Mouse (Mus musculus) hindbrain, embryonic 12.5 days (tissue): ENCODE data around the gene Negr1. TPM values are rescaled to one million over a fixed set of nuclear protein-coding genes. Genes with fewer than 3 reads are reported as not detected.

Experiments
- ATAC-seq: fragments of 200-750 bp; cut with Nextera tagmentation; 2 replicates; pipeline ENCODE4 v1.8.0; 2017; ENCODE audit warnings: moderate TSS enrichment; ENCODE audit not compliant: low FRiP score
- H3K27ac ChIP-seq: fragments of 300-500 bp; sonication (generic); 2 replicates; pipeline ENCODE4 v1.5.1; 2016; ENCODE audit warnings: mild to moderate bottlenecking
- H3K27me3 ChIP-seq: fragments of 300-500 bp; sonication (generic); 2 replicates; pipeline ENCODE4 v1.6.1; 2016; ENCODE audit warnings: mild to moderate bottlenecking
- H3K36me3 ChIP-seq: fragments of 300-500 bp; sonication (generic); 2 replicates; pipeline ENCODE4 v1.6.1; 2016; ENCODE audit warnings: mild to moderate bottlenecking
- H3K4me1 ChIP-seq: fragments of 300-500 bp; sonication (generic); 2 replicates; pipeline ENCODE4 v1.6.1; 2016
- H3K4me2 ChIP-seq: fragments of 300-500 bp; sonication (generic); replicated peaks from 2 replicates; pipeline ENCODE4 v1.6.1; 2016; ENCODE audit warnings: mild to moderate bottlenecking
- H3K4me3 ChIP-seq: fragments of 300-500 bp; sonication (generic); 2 replicates; pipeline ENCODE4 v1.5.1; 2016; ENCODE audit warnings: mild to moderate bottlenecking
- H3K9ac ChIP-seq: fragments of 300-500 bp; sonication (generic); 2 replicates; pipeline ENCODE4 v1.6.1; 2016; ENCODE audit warnings: mild to moderate bottlenecking, moderate library complexity
- H3K9me3 ChIP-seq: fragments of 300-500 bp; sonication (generic); replicated peaks from 2 replicates; pipeline ENCODE4 v1.6.1; 2016; ENCODE audit warnings: mild to moderate bottlenecking
- WGBS: fragments of 180-500 bp; shearing (Covaris S2); methylation state at CpG from one replicate; pipeline ENCODE4 v1.1.7; 2016; 5-methylcytosine and 5-hydroxymethylcytosine counted together
- polyA plus RNA-seq: library from polyadenylated mRNA; unstranded; fragments of >200 nt; fragmentation: Nextera tagmentation; extraction: Ambion mirVana; gene quantifications from 2 replicates; pipeline ENCODE4 v1.2.1, GENCODE M21; 2016

Gene Negr1
- polyA plus RNA-seq, 1 experiment from 2014 or later: 15.4 TPM

DNA sequence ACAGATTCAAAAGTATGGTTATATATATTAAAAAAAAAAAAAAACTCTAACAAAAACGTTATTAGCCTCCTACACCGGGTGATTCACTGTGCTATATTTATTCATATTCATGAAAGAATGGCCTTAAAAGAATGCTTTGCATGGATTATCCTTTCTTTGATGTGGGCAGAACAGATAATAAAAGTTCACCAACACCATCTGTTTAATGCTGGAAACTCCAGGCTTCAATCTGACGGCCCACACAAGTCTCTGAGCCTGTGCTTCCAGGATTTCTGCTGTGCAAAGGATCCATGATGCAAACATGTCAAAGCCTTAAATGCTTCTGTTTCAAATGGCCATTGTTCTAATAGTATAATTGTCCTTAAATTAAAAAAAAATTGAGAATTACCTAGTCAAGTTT, 630.4 kb downstream of the Negr1 start:
- H3K27me3 ChIP-seq: no peaks in the 10 kb centered on the region
- ATAC-seq: no peak
- 75% methylated on average over 3 of the region's 3 CpGs for WGBS
- H3K4me2 ChIP-seq: no peak overlapping the region
- no peaks in the 10 kb centered on the region for H3K4me1 ChIP-seq
- H3K9me3 ChIP-seq: no peaks in the 10 kb centered on the region
- no peak overlapping the region for H3K4me3 ChIP-seq
- H3K27ac ChIP-seq: no peak overlapping the region
- H3K9ac ChIP-seq: no peak overlapping the region
- H3K36me3 ChIP-seq: no peaks in the 10 kb centered on the region

DNA sequence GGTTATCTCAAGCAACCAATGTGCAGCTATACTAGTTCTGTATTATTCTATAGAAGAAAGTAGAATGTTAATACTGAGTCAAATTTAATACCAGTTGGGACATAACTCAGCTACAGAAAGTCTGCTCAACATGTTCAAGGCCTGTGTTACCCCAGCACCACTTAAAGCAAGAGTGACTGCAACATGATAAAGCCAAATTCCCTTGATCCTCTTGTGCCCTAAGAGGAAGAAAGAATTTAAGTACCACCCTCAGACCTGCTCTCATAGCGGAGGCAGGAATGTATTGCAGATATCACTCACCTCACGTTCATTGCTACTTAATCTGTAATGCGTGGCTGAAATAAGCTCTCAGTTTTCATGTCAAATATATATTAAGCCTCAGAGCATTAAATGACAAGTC, 631.5 kb downstream of the Negr1 start:
- Histone ChIP-seq H3K4me2 (no peak overlapping the region), H3K4me3 (no peak overlapping the region), H3K27ac (no peak overlapping the region), H3K4me1 (no peaks in the 10 kb centered on the region), H3K9ac (no peak overlapping the region), H3K27me3 (no peaks in the 10 kb centered on the region), H3K36me3 (no peaks in the 10 kb centered on the region), H3K9me3 (no peaks in the 10 kb centered on the region)
- no peak for ATAC-seq
- 91% methylated on average over 3 of the region's 3 CpGs for WGBS

- H3K9ac ChIP-seq: no peak overlapping the region
- no peaks in the 10 kb centered on the region for H3K4me1 ChIP-seq
- no peak overlapping the region for H3K4me2 ChIP-seq
- ATAC-seq: no peak
- no peaks in the 10 kb centered on the region for H3K27me3 ChIP-seq
- H3K27ac ChIP-seq: no peak overlapping the region
- no peaks in the 10 kb centered on the region for H3K36me3 ChIP-seq
- H3K4me3 ChIP-seq: no peak overlapping the region
- H3K9me3 ChIP-seq: no peaks in the 10 kb centered on the region
- WGBS: 80% methylated on average over 4 of the region's 4 CpGs
Measured at GRCm38 (mm10) chr3:157198659-157199058, 637.1 kb downstream of the Negr1 start.

- 98% methylated on average over 2 of the region's 2 CpGs for WGBS
- H3K4me2 ChIP-seq: no peak overlapping the region
- no peaks in the 10 kb centered on the region for H3K4me1 ChIP-seq
- no peaks in the 10 kb centered on the region for H3K36me3 ChIP-seq
- H3K4me3 ChIP-seq: no peak overlapping the region
- H3K9ac ChIP-seq: no peak overlapping the region
- no peak for ATAC-seq
- H3K9me3 ChIP-seq: no peaks in the 10 kb centered on the region
- no peak overlapping the region for H3K27ac ChIP-seq
- H3K27me3 ChIP-seq: no peaks in the 10 kb centered on the region
Measured at GRCm38 (mm10) chr3:157201726-157202125, 640.1 kb downstream of the Negr1 start.

DNA sequence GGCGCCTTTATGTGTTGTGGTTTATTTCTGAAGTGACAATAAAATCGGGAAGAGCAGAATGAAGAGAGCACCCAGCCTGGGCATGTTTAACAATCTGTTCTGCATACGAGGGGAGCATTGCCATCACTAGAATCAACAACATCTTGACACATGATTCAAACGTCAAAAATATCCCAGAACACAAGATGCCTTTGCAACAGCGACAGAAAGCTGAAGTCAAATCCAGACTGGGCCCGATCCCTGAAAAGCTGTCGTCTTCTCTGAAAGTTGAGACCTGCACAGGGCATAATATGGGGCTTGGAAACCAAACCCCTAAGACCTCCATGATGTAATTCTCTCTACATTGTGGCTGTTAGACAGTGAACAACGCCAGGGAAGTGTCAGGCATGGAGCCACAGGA, 642.0 kb downstream of the Negr1 start:
- Histone ChIP-seq H3K36me3 (no peaks in the 10 kb centered on the region), H3K9me3 (no peaks in the 10 kb centered on the region), H3K27me3 (no peaks in the 10 kb centered on the region), H3K4me3 (no peak overlapping the region), H3K4me1 (no peaks in the 10 kb centered on the region), H3K4me2 (no peak overlapping the region), H3K9ac (no peak overlapping the region), H3K27ac (no peak overlapping the region)
- no peak for ATAC-seq
- WGBS: 88% methylated on average over 8 of the region's 8 CpGs

GRCm38 (mm10) chr3:157206752-157207151, 645.2 kb downstream of the Negr1 start:
- Histone ChIP-seq H3K9me3 (no peaks in the 10 kb centered on the region), H3K27me3 (no peaks in the 10 kb centered on the region), H3K36me3 (no peaks in the 10 kb centered on the region), H3K4me2 (no peak overlapping the region), H3K9ac (no peak overlapping the region), H3K4me1 (no peaks in the 10 kb centered on the region), H3K4me3 (no peak overlapping the region), H3K27ac (no peak overlapping the region)
- 40% methylated on average over 3 of the region's 3 CpGs for WGBS
- ATAC-seq: no peak

- Histone ChIP-seq H3K9me3 (no peaks in the 10 kb centered on the region), H3K4me1 (no peaks in the 10 kb centered on the region), H3K27ac (no peak overlapping the region), H3K27me3 (no peaks in the 10 kb centered on the region), H3K4me2 (no peak overlapping the region), H3K36me3 (no peaks in the 10 kb centered on the region), H3K9ac (no peak overlapping the region), H3K4me3 (no peak overlapping the region)
- WGBS: 26% methylated on average over 1 of the region's 1 CpGs
- no peak for ATAC-seq
Measured at GRCm38 (mm10) chr3:157208966-157209365, 647.4 kb downstream of the Negr1 start.

DNA sequence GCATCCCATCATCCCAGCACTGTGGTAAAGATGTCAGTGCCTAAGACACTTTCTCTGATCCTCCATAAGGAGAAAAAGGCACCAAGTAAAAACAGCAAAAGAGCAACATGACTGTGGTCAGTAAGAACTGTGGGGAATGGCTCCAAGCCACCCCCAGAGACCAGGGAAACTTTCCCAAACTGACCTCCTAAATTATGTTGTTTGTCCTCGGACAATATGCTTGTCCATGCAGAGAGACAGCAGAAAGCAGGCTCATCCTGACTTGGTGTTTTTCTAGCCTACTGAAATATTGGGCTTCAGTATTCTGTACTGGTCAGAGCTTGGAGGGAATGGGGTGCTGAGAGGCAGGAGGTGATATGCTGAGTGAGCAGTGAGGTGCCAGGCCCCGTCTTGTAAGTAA, 647.8 kb downstream of the Negr1 start:
- no peak for ATAC-seq
- WGBS: 81% methylated on average over 2 of the region's 2 CpGs
- no peaks in the 10 kb centered on the region for H3K27me3 ChIP-seq

DNA sequence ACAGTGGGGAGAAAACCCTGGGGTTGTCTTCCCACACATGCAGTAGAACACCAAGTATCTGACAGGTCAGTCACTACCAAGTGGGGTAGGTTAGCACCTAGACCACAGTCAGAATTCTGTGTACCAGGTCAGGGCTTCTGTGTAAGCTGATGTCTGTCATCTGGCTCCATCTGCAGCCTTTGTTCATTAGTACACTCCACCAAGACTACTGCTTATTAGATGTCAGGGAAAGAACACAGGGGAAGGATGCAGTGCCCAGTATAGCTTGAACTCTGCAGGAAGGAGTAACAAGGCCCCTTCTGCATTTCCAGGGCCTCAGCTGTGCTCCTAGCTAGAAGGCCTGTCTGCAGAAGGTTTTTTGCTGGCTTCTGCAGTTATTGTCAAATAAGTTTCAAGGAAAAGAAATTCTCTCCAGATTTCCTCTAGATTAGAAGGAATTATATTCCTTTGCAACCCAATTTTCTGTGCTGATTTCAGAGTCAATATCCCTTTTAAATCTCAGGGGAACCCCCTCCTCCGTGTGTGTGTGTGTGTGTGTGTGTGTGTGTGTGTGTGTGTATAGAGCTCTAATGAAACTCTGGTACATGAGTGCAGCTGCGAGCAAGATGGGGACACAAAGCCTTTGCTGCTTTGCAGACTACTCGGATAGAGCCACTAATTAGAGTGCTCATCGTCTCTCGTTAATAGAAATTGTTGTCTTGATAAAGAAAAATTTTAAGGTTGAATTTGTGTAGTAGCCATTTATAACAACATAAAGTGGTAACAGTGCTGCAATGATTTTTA, 654.5 kb downstream of the Negr1 start:
- no peak overlapping the region for H3K4me2 ChIP-seq
- H3K4me1 ChIP-seq: peaks cover 9% of the 10 kb centered on the region
- WGBS: 52% methylated on average over 5 of the region's 5 CpGs
- H3K4me3 ChIP-seq: no peak overlapping the region
- no peak overlapping the region for H3K9ac ChIP-seq
- no peaks in the 10 kb centered on the region for H3K9me3 ChIP-seq
- H3K27me3 ChIP-seq: no peaks in the 10 kb centered on the region
- H3K27ac ChIP-seq: peak overlapping the region; percentile 52
- no peaks in the 10 kb centered on the region for H3K36me3 ChIP-seq
- peak; percentile 71 for ATAC-seq

More for the DNA sequence above, 647.8 kb downstream of the Negr1 start:
- H3K4me3 ChIP-seq: no peak overlapping the region
- H3K36me3 ChIP-seq: no peaks in the 10 kb centered on the region
- no peaks in the 10 kb centered on the region for H3K9me3 ChIP-seq
- no peak overlapping the region for H3K4me2 ChIP-seq
- no peaks in the 10 kb centered on the region for H3K4me1 ChIP-seq
- no peak overlapping the region for H3K9ac ChIP-seq
- no peak overlapping the region for H3K27ac ChIP-seq

GRCm38 (mm10) chr3:157217794-157218193, 656.2 kb downstream of the Negr1 start:
- 39% methylated on average over 2 of the region's 2 CpGs for WGBS
- Histone ChIP-seq H3K36me3 (no peaks in the 10 kb centered on the region), H3K9ac (no peak overlapping the region), H3K9me3 (no peaks in the 10 kb centered on the region), H3K4me1 (peaks cover 9% of the 10 kb centered on the region), H3K4me3 (no peak overlapping the region), H3K27me3 (no peaks in the 10 kb centered on the region), H3K27ac (no peak overlapping the region), H3K4me2 (no peak overlapping the region)
- 0 out of 2 replicates have a peak, but pooled peaks have one; percentile 23 for ATAC-seq

GRCm38 (mm10) chr3:157224920-157225319, 663.3 kb downstream of the Negr1 start:
- no peak overlapping the region for H3K9ac ChIP-seq
- H3K9me3 ChIP-seq: no peaks in the 10 kb centered on the region
- H3K27ac ChIP-seq: no peak overlapping the region
- 41% methylated on average over 4 of the region's 4 CpGs for WGBS
- no peaks in the 10 kb centered on the region for H3K4me1 ChIP-seq
- no peaks in the 10 kb centered on the region for H3K27me3 ChIP-seq
- no peak overlapping the region for H3K4me2 ChIP-seq
- no peak overlapping the region for H3K4me3 ChIP-seq
- ATAC-seq: no peak
- no peaks in the 10 kb centered on the region for H3K36me3 ChIP-seq

- Histone ChIP-seq H3K4me2 (no peak overlapping the region), H3K27me3 (no peaks in the 10 kb centered on the region), H3K36me3 (no peaks in the 10 kb centered on the region), H3K4me3 (no peak overlapping the region), H3K27ac (no peak overlapping the region), H3K9ac (no peak overlapping the region), H3K9me3 (no peaks in the 10 kb centered on the region), H3K4me1 (no peaks in the 10 kb centered on the region)
- no peak for ATAC-seq
- 33% methylated on average over 5 of the region's 5 CpGs for WGBS
Measured at GRCm38 (mm10) chr3:157232723-157233122, 671.1 kb downstream of the Negr1 start.

GRCm38 (mm10) chr3:157240240-157240639, 678.6 kb downstream of the Negr1 start:
- no peak overlapping the region for H3K27ac ChIP-seq
- no peaks in the 10 kb centered on the region for H3K27me3 ChIP-seq
- no peak overlapping the region for H3K4me3 ChIP-seq
- no peaks in the 10 kb centered on the region for H3K9me3 ChIP-seq
- H3K4me2 ChIP-seq: no peak overlapping the region
- 88% methylated on average over 1 of the region's 1 CpGs for WGBS
- no peak for ATAC-seq
- H3K9ac ChIP-seq: no peak overlapping the region
- no peaks in the 10 kb centered on the region for H3K4me1 ChIP-seq
- no peaks in the 10 kb centered on the region for H3K36me3 ChIP-seq
